Mouse (Mus musculus): ENCODE results near the gene Siah1b. TPM values are rescaled to one million over a fixed set of nuclear protein-coding genes. Genes with fewer than 3 reads are reported as not detected.

The Siah1b gene
- total RNA-seq (2012; rRNA removed) (11.5 and 14.9 TPM in 2 replicates), total RNA-seq (2014; rRNA removed) (28.1 and 29.3 TPM in 2 replicates), polyA plus RNA-seq (2012; ENCODE audit: insufficient read length, low read depth) (19.3 and 21.5 TPM in 2 replicates)

DNA sequence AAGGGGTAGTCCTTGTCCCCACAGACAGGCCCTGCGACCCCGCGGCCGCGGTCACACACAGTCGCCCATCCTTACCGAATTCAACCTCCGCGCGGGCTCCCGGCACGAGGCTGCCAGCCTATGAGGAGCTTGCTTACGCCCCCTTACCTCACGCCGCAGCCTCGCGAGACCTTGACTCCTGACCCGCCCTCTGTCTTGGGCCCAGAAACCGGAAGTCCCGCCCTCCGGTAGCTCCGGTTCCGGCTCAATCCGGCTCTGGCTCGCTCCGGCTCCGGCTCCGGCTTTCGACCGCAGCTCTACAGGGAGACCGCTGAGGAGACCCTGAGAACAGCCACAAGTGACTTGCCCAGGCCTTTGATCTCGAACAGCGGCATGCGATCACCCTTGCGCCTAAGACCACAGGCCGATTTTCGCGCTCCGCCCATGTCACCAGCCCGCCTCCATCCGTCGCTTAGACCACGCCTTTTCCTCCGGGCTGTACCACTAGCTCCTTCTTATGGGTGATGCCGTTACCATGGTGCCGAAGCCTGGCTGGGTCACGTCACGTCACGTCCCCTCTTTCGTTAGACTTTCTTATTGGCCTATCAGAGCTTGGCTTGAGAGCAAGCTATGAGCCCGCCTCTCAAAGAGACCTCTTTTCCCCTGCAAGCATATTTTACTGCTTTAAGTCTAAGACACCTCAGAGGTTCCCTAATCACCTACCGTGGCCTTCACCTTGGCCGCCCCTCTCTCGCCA is at the start of gene Siah1b:
TSS of gene Siah1b (minus strand) at position 454 of the 736 bp plus-strand sequence.
- no peaks in the 10 kb centered on the region for H3K4me1 ChIP-seq (ENCODE audit: control insufficient read depth in 1 of 2, insufficient read depth in 2 of 2)
- in situ Hi-C loops (cut with MboI; ENCODE audit: low pct_ligation_motif_present, low pct_unique_long_range_greater_than_20kb, low sequenced_read_pairs) (no loop called here), dilution Hi-C loops (cut with MboI; ENCODE audit: extremely low pct_ligation_motif_present, extremely low pct_unique_long_range_greater_than_20kb, low sequenced_read_pairs) (no loop called here)

DNA sequence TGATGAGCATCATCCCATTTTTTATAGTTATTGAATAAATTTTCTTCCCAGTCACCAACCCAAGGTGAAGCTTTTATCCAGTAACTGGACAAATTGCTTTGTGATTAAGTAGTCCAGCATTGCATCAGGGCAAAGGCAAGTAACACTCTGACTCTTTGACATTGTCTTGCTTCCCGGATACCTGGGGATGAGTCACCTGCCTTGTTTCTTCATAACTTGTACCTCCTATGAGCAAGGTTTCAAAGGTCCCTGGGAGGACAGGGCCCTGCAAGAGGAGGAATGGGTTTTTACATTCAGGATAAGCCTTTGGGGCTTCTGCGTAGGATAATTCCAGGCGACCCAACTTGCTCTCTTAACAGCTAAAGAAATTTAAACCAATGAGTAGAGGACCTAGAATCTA is 47.6 kb upstream of the Siah1b start:
- H3K9me3 ChIP-seq (replicated peaks; ENCODE audit: low read length) = no peaks in the 10 kb centered on the region
- dilution Hi-C loops (cut with MboI; ENCODE audit: extremely low pct_ligation_motif_present, extremely low pct_unique_long_range_greater_than_20kb, low sequenced_read_pairs) = no loop called here
- in situ Hi-C loops (cut with MboI; ENCODE audit: low pct_ligation_motif_present, low pct_unique_long_range_greater_than_20kb, low sequenced_read_pairs) = no loop called here
- no peak overlapping the region for H3K9ac ChIP-seq (ENCODE audit: insufficient read depth, low read depth)
- no peaks in the 10 kb centered on the region for H3K79me2 ChIP-seq (replicated peaks; ENCODE audit: control insufficient read depth, extremely low read depth, insufficient read depth, poor library complexity, severe bottlenecking)
- no peaks in the 10 kb centered on the region for H3K27me3 ChIP-seq (replicated peaks)
- H3K4me2 ChIP-seq (ENCODE audit: insufficient read depth, low read depth, poor library complexity, severe bottlenecking) = no peak overlapping the region
- H3K4me1 ChIP-seq (ENCODE audit: control insufficient read depth in 1 of 2, insufficient read depth in 2 of 2) = no peaks in the 10 kb centered on the region
- no peak for DNase-seq (ENCODE audit: extremely low read depth)
- H3K27ac ChIP-seq (ENCODE audit: insufficient read depth, low read depth) = no peak overlapping the region
- no peaks in the 10 kb centered on the region for H3K36me3 ChIP-seq (replicated peaks in 1 of 2; ENCODE audit: control insufficient read depth in 1 of 2, insufficient read depth in 1 of 2, low read length in 1 of 2)
- H3K4me3 ChIP-seq (replicated peaks in 1 of 3; ENCODE audit: low read depth in 2 of 3, low read length in 2 of 3, poor library complexity in 1 of 3) = no peak overlapping the region
- TF ChIP-seq CHD2 (IDR thresholded peaks at IDR 0.05; ENCODE audit: low read length) = no peak
- no peak for TF ChIP-seq POLR2A (IDR thresholded peaks at IDR 0.05; ENCODE audit: low read depth, low read length)
- TF ChIP-seq ZMIZ1 (IDR thresholded peaks at IDR 0.05; ENCODE audit: low read depth, low read length) = no peak
- TF ChIP-seq ETS1 (conservative IDR thresholded peaks at IDR 0.05; ENCODE audit: low read depth, low read length) = no peak
- no peak for TF ChIP-seq MAFK (IDR thresholded peaks at IDR 0.05; ENCODE audit: insufficient replicate concordance, low read length)
- TF ChIP-seq HCFC1 (IDR thresholded peaks at IDR 0.05; ENCODE audit: low read depth, low read length) = no peak
- no peak for TF ChIP-seq RCOR1 (conservative IDR thresholded peaks at IDR 0.05; ENCODE audit: low read depth, low read length)
- no peak for TF ChIP-seq JUND (conservative IDR thresholded peaks at IDR 0.05; ENCODE audit: low read depth, low read length)
- no peak for TF ChIP-seq MXI1 (IDR thresholded peaks at IDR 0.05; ENCODE audit: low read depth, low read length)
- TF ChIP-seq NRF1 (IDR thresholded peaks at IDR 0.05; ENCODE audit: low read depth, low read length) = no peak
- TF ChIP-seq KAT2A (IDR thresholded peaks at IDR 0.05; ENCODE audit: insufficient replicate concordance, low read length) = no peak
- TF ChIP-seq USF2 (conservative IDR thresholded peaks at IDR 0.05; ENCODE audit: low read depth, low read length) = no peak
- TF ChIP-seq TBP (conservative IDR thresholded peaks at IDR 0.05; ENCODE audit: low read depth, low read length) = no peak
- no peak for TF ChIP-seq GABPA (IDR thresholded peaks at IDR 0.05; ENCODE audit: insufficient replicate concordance, low read depth, low read length)
- TF ChIP-seq UBTF (IDR thresholded peaks at IDR 0.05; ENCODE audit: low read depth, low read length) = no peak
- TF ChIP-seq MYC (IDR thresholded peaks at IDR 0.05; ENCODE audit: low read depth, low read length) = no peak

More for the DNA sequence above, at the start of gene Siah1b:
- peak within 1 kb of the TSS; percentile 71 to 80 (median 75) for H3K4me3 ChIP-seq (replicated peaks in 1 of 3; ENCODE audit: low read depth in 2 of 3, low read length in 2 of 3, poor library complexity in 1 of 3)
- peaks cover 14 to 20% of the 10 kb centered on the region in 2 experiments for H3K36me3 ChIP-seq (replicated peaks in 1 of 2; ENCODE audit: control insufficient read depth in 1 of 2, insufficient read depth in 1 of 2, low read length in 1 of 2)
- H3K79me2 ChIP-seq (replicated peaks; ENCODE audit: control insufficient read depth, extremely low read depth, insufficient read depth, poor library complexity, severe bottlenecking) = peaks cover 18% of the 10 kb centered on the region
- DNase-seq (ENCODE audit: extremely low read depth) = peak; percentile 90
- H3K27me3 ChIP-seq (replicated peaks) = no peaks in the 10 kb centered on the region
- TF ChIP-seq USF1 (IDR thresholded peaks at IDR 0.05; ENCODE audit: low read depth, low read length) (no peak), CTCF (conservative IDR thresholded peaks at IDR 0.05 in 1 of 2, IDR thresholded peaks at IDR 0.05 in 1 of 2; ENCODE audit: low read depth in 2 of 2, low read length in 2 of 2) (no peak), E2F4 (IDR thresholded peaks at IDR 0.05; ENCODE audit: insufficient replicate concordance, low read depth, low read length) (0 out of 2 replicates have a peak, but pooled peaks have one; percentile 67), EP300 (IDR thresholded peaks at IDR 0.05; ENCODE audit: low read length) (no peak), ZNF384 (IDR thresholded peaks at IDR 0.05; ENCODE audit: low read depth, low read length) (no peak), POLR2AphosphoS2 (IDR thresholded peaks at IDR 0.05; ENCODE audit: low read depth, low read length) (no peak), MYC (IDR thresholded peaks at IDR 0.05; ENCODE audit: low read depth, low read length) (0 out of 2 replicates have a peak, but pooled peaks have one; percentile 31), JUN (IDR thresholded peaks at IDR 0.05; ENCODE audit: insufficient read depth, low read depth, low read length) (no peak), ZKSCAN1 (IDR thresholded peaks at IDR 0.05; ENCODE audit: borderline replicate concordance, low read depth, low read length) (no peak), SMC3 (IDR thresholded peaks at IDR 0.05; ENCODE audit: low read depth, low read length) (no peak), MAFK (IDR thresholded peaks at IDR 0.05; ENCODE audit: insufficient replicate concordance, low read length) (no peak), MAX (IDR thresholded peaks at IDR 0.05; ENCODE audit: low read length) (peak; percentile 85), MXI1 (IDR thresholded peaks at IDR 0.05; ENCODE audit: low read depth, low read length) (peak; percentile 81; the same call in 1 of the 2 replicates), CHD1 (IDR thresholded peaks at IDR 0.05; ENCODE audit: low read depth, low read length) (no peak), KAT2A (IDR thresholded peaks at IDR 0.05; ENCODE audit: insufficient replicate concordance, low read length) (0 out of 2 replicates have a peak, but pooled peaks have one; percentile 58), BHLHE40 (IDR thresholded peaks at IDR 0.05; ENCODE audit: low read depth, low read length) (peak; percentile 22; the same call in 1 of the 2 replicates), TBP (conservative IDR thresholded peaks at IDR 0.05; ENCODE audit: low read depth, low read length) (peak; percentile 64; the same call in 1 of the 2 replicates), TCF12 (IDR thresholded peaks at IDR 0.05; ENCODE audit: low read depth, low read length) (peak; percentile 48; the same call in 1 of the 2 replicates), POLR2A (IDR thresholded peaks at IDR 0.05; ENCODE audit: low read depth, low read length) (peak; percentile 65), IRF4 (IDR thresholded peaks at IDR 0.05; ENCODE audit: low read depth, low read length) (no peak), GABPA (IDR thresholded peaks at IDR 0.05; ENCODE audit: insufficient replicate concordance, low read depth, low read length) (no peak), NELFE (IDR thresholded peaks at IDR 0.05; ENCODE audit: low read depth, low read length) (peak; percentile 47), USF2 (conservative IDR thresholded peaks at IDR 0.05; ENCODE audit: low read depth, low read length) (no peak), RCOR1 (conservative IDR thresholded peaks at IDR 0.05; ENCODE audit: low read depth, low read length) (no peak), HCFC1 (IDR thresholded peaks at IDR 0.05; ENCODE audit: low read depth, low read length) (peak; percentile 76), ETS1 (conservative IDR thresholded peaks at IDR 0.05; ENCODE audit: low read depth, low read length) (no peak), MAZ (IDR thresholded peaks at IDR 0.05; ENCODE audit: low read depth, low read length) (no peak), JUND (conservative IDR thresholded peaks at IDR 0.05; ENCODE audit: low read depth, low read length) (no peak), NRF1 (IDR thresholded peaks at IDR 0.05; ENCODE audit: low read depth, low read length) (no peak), UBTF (IDR thresholded peaks at IDR 0.05; ENCODE audit: low read depth, low read length) (no peak), ZC3H11A (IDR thresholded peaks at IDR 0.05; ENCODE audit: low read depth, low read length) (no peak), CHD2 (IDR thresholded peaks at IDR 0.05; ENCODE audit: low read length) (peak; percentile 98), ELF1 (IDR thresholded peaks at IDR 0.05; ENCODE audit: low read depth, low read length) (peak; percentile 69), SIN3A (IDR thresholded peaks at IDR 0.05; ENCODE audit: low read length) (peak; percentile 82), ZMIZ1 (IDR thresholded peaks at IDR 0.05; ENCODE audit: low read depth, low read length) (peak; percentile 42; the same call in 1 of the 2 replicates), RAD21 (IDR thresholded peaks at IDR 0.05; ENCODE audit: low read depth, low read length) (no peak), PAX5 (IDR thresholded peaks at IDR 0.05; ENCODE audit: low read length) (no peak), MEF2A (IDR thresholded peaks at IDR 0.05; ENCODE audit: borderline replicate concordance, low read depth, low read length) (no peak)
- H3K9me3 ChIP-seq (replicated peaks; ENCODE audit: low read length) = no peaks in the 10 kb centered on the region
- peak within 1 kb of the TSS; percentile 88 for H3K9ac ChIP-seq (ENCODE audit: insufficient read depth, low read depth)
- peak within 1 kb of the TSS; percentile 87 for H3K4me2 ChIP-seq (ENCODE audit: insufficient read depth, low read depth, poor library complexity, severe bottlenecking)
- peak within 1 kb of the TSS; percentile 77; the same call in 1 of the 2 replicates for H3K27ac ChIP-seq (ENCODE audit: insufficient read depth, low read depth)
